Mouse (Mus musculus) c-Kit-positive CD71-negative TER-119-negative erythroid progenitor cells, embryonic 14.5 days (primary cell): ENCODE results near the gene Ccdc116.

Experiments
- DNase-seq: peaks from one replicate; pipeline ENCODE4 v3.0.0-alpha.2; 2013; ENCODE audit warnings: low read depth

The Ccdc116 gene

DNA sequence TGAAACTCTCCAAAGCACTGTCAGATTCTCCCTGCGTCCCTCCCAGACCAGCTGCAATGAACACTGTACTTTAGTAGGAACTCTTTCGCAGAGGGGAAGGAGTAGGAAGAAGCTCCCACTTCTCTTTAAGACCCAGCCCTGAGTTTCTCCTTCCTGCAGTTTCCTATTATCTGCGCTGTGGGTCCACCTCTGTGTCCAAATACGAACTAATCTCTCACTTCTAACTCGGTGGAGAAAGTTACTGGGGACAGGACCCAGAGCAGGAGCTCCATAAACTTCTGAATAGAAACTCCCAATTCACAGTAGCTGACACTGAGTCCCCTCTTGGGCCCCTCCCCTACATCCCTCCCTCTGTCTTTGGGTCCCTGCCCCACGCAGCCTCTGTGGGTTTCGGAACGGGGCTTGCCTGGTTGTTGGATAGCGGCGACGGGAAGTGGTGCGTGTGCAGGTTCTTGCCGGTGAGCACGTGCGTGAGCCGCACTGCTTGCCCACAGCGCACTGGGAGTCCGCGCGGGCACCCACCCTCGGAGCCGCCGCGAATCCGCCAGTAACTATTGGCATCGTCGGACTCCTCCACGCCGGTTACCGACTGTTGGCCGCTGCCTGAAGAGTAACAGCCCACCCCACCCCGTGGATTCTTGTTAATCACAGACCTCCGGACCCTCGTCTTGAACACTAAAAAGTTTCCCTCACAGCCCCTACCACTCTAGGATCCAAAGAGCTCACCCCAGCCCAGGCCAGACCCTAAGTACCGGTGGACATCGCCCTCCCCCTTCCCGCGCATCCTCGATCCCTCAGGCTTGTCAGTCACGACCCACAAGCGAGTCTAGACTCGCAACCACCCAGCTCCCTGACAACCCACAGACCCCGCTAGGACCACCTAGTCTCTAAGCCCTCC, 15.6 kb downstream of the Ccdc116 start:
- no peak for DNase-seq

DNA sequence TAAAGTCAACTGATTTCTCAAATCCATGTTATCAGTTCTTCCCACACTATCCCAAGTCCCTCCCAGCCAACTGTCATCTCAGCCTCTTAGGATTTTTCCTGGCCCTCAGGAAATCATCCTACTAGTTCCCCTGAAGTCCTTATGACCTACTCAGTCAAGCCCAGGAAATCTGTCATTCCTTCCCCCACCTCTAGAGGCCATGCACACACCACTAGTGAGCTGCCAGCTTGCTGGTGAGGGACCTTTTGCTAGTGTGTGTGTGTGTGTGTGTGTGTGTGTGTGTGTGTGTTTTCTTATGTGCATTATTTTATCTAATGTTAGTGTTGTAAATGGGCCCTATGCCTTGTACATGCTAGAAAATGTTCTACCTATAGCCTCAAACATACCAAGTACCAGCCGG, 19.7 kb downstream of the Ccdc116 start:
- DNase-seq = no peak

DNA sequence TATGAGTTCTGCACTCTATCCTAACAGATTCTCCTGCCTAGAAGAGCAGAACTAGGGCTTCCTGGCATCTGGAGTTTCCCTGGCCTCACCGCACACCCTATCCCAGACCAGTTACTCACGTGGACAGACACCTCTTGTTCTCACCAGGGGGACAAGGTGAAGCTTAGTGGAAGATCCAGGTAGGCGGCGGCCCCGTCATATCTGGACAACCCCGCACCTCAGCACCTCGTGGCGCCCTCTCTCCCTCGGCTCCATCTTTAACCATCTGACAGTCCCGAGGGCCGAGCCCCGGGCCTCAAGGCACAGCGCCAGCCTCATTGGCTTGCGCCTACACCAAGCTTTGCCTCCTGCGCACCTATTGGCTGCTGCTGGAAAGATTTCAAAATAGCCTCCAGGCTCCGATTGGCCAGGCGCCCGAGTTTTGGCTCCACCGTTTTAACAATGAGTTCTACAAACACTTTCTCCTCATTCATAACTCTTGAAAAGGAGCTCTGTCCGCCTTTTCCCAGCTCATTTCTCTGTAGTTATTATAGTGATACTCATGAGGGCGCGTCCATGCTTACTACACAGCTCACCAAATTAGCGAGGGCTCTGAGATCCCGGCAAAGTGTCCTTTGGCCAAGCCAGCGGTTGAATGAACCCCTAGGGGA, 22.0 kb downstream of the Ccdc116 start, which contains the start of gene 2610318N02Rik:
TSS of gene 2610318N02Rik (minus strand) at position 297 of the 650 bp plus-strand sequence.
- peak; percentile 81 for DNase-seq

DNA sequence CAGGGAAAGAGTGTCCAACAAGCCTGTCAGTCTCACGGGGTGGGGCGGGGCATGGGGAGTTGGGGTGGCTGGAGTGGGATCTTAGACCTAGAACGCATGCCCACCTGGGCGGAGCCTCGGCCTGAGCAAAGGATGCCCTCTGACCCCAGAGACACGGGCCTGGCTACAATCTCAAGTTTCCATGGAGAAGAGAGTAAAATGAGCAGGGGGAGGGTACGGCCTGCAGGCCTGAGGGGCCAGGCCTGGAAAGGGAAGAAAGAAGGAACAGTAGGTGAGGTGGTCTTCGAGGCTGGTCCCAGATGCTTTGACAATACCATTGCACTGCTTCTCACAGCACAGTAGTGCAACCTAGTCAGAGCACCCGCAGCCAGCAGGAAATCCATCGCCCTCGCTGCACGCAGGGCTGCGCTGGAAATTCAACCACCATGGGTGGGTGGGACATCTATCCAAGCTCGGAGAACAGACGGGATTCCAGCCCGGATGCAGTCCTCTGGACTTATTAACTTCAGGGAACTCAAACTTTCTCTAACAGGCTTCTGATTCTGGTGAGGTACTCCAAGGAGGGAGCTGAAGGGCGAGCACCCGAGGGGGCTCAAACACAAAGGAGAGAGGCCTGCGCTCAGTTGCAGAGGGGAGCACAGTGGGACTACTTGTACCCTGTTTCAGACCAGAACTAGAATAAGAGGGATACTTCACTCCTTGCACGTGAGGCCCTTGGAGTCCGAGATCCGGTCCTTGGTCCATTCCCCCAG, 22.7 kb downstream of the Ccdc116 start:
- DNase-seq = no peak

DNA sequence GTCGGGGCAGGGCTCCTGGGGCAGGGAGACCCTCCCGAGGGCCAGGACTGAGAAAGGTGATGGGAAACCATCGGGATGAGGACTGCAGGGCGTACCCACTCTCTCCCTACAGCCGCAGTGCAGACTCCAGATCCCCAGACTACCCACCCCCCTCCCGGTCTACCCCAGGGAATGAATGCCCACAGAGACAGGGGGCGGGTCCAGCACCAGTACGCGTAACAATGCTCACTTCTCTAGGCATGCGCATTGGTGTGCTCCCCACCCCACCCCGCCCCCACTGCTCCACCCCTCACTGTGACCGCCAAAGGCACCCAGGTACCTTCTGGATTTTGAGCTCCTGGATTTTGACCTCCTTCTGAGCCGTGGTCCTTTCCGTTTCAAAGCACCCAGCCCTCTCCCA, 25.5 kb downstream of the Ccdc116 start:
- DNase-seq = no peak

DNA sequence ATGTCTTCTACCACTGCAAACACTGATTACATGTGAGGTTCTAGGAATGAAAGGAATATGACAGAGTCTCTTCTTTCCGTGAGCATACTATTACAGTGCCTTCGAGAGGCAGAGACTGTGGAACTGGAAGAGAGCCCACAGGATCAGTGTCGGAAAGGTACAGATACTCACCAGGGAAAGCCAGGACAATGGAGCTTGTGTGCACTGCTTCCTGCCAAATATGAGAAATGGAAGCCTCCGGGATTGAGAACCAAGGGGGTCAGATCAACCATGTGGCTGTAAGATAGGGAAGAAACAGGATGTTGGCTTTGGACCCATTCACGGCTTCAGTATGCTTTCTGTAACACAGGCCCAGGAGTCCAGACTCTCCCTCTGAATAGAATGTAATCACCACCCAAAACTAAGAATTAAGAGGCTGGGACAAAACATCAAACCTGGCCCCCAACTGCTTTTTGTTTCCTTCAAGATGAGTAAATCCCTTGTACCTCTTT, 29.7 kb downstream of the Ccdc116 start:
- DNase-seq = no peak

DNA sequence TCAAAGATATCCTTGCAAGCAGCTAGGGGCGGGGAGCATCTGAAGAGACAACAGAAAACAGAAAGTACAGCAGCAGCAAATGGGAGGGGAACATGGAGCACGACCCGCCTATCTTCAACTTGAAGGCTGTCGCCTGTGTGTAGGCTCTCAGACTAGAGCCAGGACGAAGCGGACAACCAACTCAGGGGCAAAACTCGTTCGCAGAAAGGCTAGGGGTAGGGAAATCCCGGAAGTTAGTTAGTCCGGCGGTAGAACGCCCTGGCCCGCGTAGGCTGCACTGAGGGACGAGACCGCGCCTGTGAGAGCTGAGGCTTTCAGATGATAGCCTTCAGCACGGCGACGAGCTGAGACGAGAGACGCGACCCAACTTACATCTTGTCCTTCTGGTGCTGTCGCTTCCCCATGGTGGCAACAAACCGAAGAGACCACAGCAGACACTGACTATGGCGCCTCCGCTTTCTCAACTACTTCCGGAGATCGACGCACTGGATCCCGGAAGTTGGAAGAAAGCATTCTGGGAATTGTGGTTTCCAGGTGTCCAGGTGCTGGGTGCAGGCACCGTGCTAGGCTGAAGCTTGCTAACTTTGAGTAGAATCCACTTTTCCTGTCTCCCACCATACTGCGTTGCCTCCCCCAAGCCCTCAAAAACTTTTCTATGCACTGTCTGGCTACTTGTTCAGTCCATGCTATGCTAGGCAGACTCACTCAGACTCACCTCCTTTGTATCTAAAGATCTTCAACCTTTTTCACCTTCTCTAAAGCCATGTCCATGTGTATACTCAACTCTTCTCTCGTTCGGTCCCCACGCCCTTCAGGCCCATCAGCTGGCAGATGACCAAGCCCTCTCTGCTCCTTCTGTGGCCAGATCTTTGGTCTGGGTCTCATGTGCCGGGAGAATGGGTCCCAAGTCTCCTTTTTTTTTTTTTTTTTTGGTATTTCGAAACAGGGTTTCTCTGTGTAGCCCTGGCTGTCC, 36.0 kb downstream of the Ccdc116 start, which contains the start of gene Ppil2:
TSS of gene Ppil2 (minus strand) at position 487 of the 973 bp plus-strand sequence.
- DNase-seq = no peak

DNA sequence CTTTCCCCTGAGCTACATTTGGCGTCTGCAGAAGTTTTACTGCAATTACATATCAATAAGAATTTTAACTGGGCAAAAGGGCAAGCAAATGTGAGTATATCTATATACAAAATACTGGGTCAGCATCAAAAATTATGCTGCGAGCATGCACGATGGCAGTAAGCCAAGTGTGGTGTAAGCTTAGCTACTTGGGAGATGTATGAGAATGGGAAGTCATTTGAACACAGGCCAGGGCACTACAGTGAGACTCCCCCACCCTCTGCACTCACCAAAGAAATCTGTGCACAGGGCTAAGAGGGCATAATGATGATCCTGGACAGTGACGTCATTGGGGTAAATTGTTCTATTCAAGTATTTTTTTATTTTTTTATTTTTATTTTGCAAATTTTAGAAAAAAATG, 42.4 kb downstream of the Ccdc116 start:
- no peak for DNase-seq

DNA sequence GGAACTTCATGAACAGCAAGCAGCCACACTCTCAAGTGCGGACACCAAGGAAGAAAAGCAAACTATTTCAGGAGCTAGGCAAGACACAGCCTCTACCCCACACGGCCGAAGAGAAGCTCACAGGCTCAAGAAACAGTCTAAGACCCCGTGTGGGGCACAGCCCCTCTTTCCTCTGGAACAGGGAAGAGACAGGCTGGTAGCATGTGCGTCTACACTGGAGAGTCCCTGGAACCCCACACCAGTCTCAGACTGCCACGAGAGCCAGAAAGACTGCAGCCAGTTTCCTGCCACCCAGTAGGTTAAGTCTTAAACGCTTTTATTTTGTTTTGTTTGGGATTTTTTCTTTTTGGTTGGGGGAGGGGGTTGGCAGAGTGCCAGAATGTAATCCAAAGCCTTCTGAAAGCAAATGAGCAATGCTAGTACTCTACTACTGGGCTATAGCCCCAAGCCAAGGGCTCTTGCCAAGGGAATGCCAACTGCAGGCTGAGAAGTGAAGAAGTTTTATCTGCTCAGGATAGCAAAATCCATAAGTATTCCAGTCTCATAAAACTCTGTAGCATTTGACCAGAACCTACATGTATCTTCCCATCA, 44.3 kb downstream of the Ccdc116 start:
- DNase-seq = no peak

DNA sequence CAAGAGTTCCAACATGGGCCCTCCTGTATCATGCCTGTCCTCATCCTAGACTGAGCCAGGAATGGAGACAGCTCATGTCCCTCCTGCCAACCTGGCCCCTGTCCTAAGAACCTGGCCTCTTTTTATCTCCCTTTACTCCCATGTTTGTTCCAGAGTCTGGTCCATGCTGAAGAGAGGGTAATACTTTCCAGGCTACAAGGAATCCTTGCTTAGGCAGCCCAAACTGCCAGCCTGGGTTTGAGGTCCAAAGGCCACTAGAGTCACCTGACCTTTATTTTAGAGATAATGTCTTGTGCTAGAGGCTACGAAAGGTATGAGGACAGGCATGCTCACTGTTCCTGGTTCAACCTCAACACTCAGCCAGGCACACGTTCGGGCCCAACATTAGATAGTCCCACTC, 50.1 kb downstream of the Ccdc116 start:
- no peak for DNase-seq
